Mouse (Mus musculus) limb, embryonic 15.5 days (tissue): ENCODE measurements at regions not wholly inside any gene's neighbourhood (a gene's known extent, or its start where the extent isn't known, plus 50 kb on each side); places are given as distances from the start of the nearest gene placed in this dataset.

ENCODE experiments used
- ATAC-seq: fragments of 200-750 bp; cut with Nextera tagmentation; 2 replicates; pipeline ENCODE4 v1.8.0; 2017; ENCODE audit warnings: low read depth, moderate TSS enrichment; ENCODE audit not compliant: insufficient number of reproducible peaks, low FRiP score, low TSS enrichment
- H3K27ac ChIP-seq: fragments of 300-500 bp; sonication (generic); 2 replicates; pipeline ENCODE4 v1.5.1; 2015; ENCODE audit warnings: moderate library complexity, mild to moderate bottlenecking, inconsistent platforms
- H3K27me3 ChIP-seq: fragments of 300-500 bp; sonication (generic); 2 replicates; pipeline ENCODE4 v1.6.1; 2015; ENCODE audit warnings: inconsistent platforms
- H3K36me3 ChIP-seq: fragments of 300-500 bp; sonication (generic); 2 replicates; pipeline ENCODE4 v1.6.1; 2015; ENCODE audit warnings: inconsistent platforms
- H3K4me1 ChIP-seq: fragments of 300-500 bp; sonication (generic); 2 replicates; pipeline ENCODE4 v1.6.1; 2015; ENCODE audit warnings: inconsistent platforms
- H3K4me2 ChIP-seq: fragments of 300-500 bp; sonication (generic); 2 replicates; pipeline ENCODE4 v1.6.1; 2015; ENCODE audit warnings: mild to moderate bottlenecking, inconsistent platforms
- H3K4me3 ChIP-seq: fragments of 300-500 bp; sonication (generic); 2 replicates; pipeline ENCODE4 v1.5.1; 2015; ENCODE audit warnings: mild to moderate bottlenecking, inconsistent platforms
- H3K9ac ChIP-seq: fragments of 300-500 bp; sonication (generic); 2 replicates; pipeline ENCODE4 v1.6.1; 2015; ENCODE audit warnings: inconsistent platforms
- H3K9me3 ChIP-seq: fragments of 300-500 bp; sonication (generic); 2 replicates; pipeline ENCODE4 v1.6.1; 2016; ENCODE audit warnings: inconsistent platforms
- WGBS: fragments of 180-500 bp; shearing (Covaris S2); methylation state at CpG from one replicate; pipeline ENCODE4 v1.1.7; 2015; 5-methylcytosine and 5-hydroxymethylcytosine counted together

GRCm38 (mm10) chr10:99959279-99959678, 56.2 kb upstream of the Kitl start:
- H3K4me2 ChIP-seq = no peak overlapping the region
- no peak for ATAC-seq
- H3K36me3 ChIP-seq = no peaks in the 10 kb centered on the region
- 72% methylated on average over 3 of the region's 3 CpGs for WGBS
- no peak overlapping the region for H3K9ac ChIP-seq
- no peaks in the 10 kb centered on the region for H3K27me3 ChIP-seq
- no peak overlapping the region for H3K27ac ChIP-seq
- H3K4me1 ChIP-seq = no peaks in the 10 kb centered on the region
- no peaks in the 10 kb centered on the region for H3K9me3 ChIP-seq
- H3K4me3 ChIP-seq = no peak overlapping the region

- ATAC-seq = no peak
- H3K9me3 ChIP-seq = no peaks in the 10 kb centered on the region
These were observed 62.9 kb upstream of the Kitl start for GRCm38 (mm10) chr10:99952486-99952885.

GRCm38 (mm10) chr10:99951718-99952117, 63.7 kb upstream of the Kitl start:
- no peak for ATAC-seq
- no peak overlapping the region for H3K9ac ChIP-seq
- WGBS = 81% methylated on average over 4 of the region's 4 CpGs

More at GRCm38 (mm10) chr10:99952486-99952885, 62.9 kb upstream of the Kitl start:
- Histone ChIP-seq H3K4me1 (no peaks in the 10 kb centered on the region), H3K9ac (no peak overlapping the region), H3K27me3 (no peaks in the 10 kb centered on the region), H3K4me3 (no peak overlapping the region), H3K36me3 (no peaks in the 10 kb centered on the region), H3K4me2 (no peak overlapping the region), H3K27ac (no peak overlapping the region)
- 80% methylated on average over 7 of the region's 7 CpGs for WGBS

GRCm38 (mm10) chr10:99951316-99951715, 64.1 kb upstream of the Kitl start:
- 80% methylated on average over 6 of the region's 6 CpGs for WGBS
- Histone ChIP-seq H3K27me3 (no peaks in the 10 kb centered on the region), H3K27ac (no peak overlapping the region), H3K9me3 (no peaks in the 10 kb centered on the region), H3K4me3 (no peak overlapping the region), H3K36me3 (no peaks in the 10 kb centered on the region), H3K4me1 (no peaks in the 10 kb centered on the region), H3K4me2 (no peak overlapping the region), H3K9ac (no peak overlapping the region)
- no peak for ATAC-seq

More at GRCm38 (mm10) chr10:99951718-99952117, 63.7 kb upstream of the Kitl start:
- Histone ChIP-seq H3K27ac (no peak overlapping the region), H3K27me3 (no peaks in the 10 kb centered on the region), H3K4me3 (no peak overlapping the region), H3K9me3 (no peaks in the 10 kb centered on the region), H3K36me3 (no peaks in the 10 kb centered on the region), H3K4me1 (no peaks in the 10 kb centered on the region), H3K4me2 (no peak overlapping the region)

- H3K36me3 ChIP-seq = no peaks in the 10 kb centered on the region
- H3K9me3 ChIP-seq = no peaks in the 10 kb centered on the region
- no peaks in the 10 kb centered on the region for H3K4me1 ChIP-seq
- ATAC-seq = no peak
- H3K27me3 ChIP-seq = no peaks in the 10 kb centered on the region
- WGBS = 69% methylated on average over 3 of the region's 3 CpGs
- H3K9ac ChIP-seq = no peak overlapping the region
- H3K4me3 ChIP-seq = no peak overlapping the region
- no peak overlapping the region for H3K4me2 ChIP-seq
- no peak overlapping the region for H3K27ac ChIP-seq
These were observed 66.7 kb upstream of the Kitl start for GRCm38 (mm10) chr10:99948740-99949139.

- Histone ChIP-seq H3K27ac (no peak overlapping the region), H3K4me2 (no peak overlapping the region), H3K4me3 (no peak overlapping the region), H3K27me3 (no peaks in the 10 kb centered on the region), H3K9me3 (no peaks in the 10 kb centered on the region), H3K4me1 (no peaks in the 10 kb centered on the region), H3K36me3 (no peaks in the 10 kb centered on the region), H3K9ac (no peak overlapping the region)
- no peak for ATAC-seq
- WGBS = 67% methylated on average over 3 of the region's 3 CpGs
These were observed 70.0 kb upstream of the Kitl start for GRCm38 (mm10) chr10:99945418-99945817.

GRCm38 (mm10) chr10:99941665-99942064, 73.8 kb upstream of the Kitl start:
- H3K4me3 ChIP-seq = no peak overlapping the region
- H3K9me3 ChIP-seq = no peaks in the 10 kb centered on the region
- no peaks in the 10 kb centered on the region for H3K4me1 ChIP-seq
- H3K9ac ChIP-seq = no peak overlapping the region
- H3K27ac ChIP-seq = no peak overlapping the region
- H3K36me3 ChIP-seq = no peaks in the 10 kb centered on the region
- 54% methylated on average over 11 of the region's 11 CpGs for WGBS
- no peak for ATAC-seq
- H3K27me3 ChIP-seq = no peaks in the 10 kb centered on the region
- H3K4me2 ChIP-seq = no peak overlapping the region

- H3K4me1 ChIP-seq = no peaks in the 10 kb centered on the region
- WGBS = 69% methylated on average over 6 of the region's 6 CpGs
- H3K36me3 ChIP-seq = no peaks in the 10 kb centered on the region
- H3K27me3 ChIP-seq = no peaks in the 10 kb centered on the region
- H3K4me2 ChIP-seq = no peak overlapping the region
- no peak for ATAC-seq
- H3K9me3 ChIP-seq = no peaks in the 10 kb centered on the region
- no peak overlapping the region for H3K27ac ChIP-seq
- no peak overlapping the region for H3K9ac ChIP-seq
- no peak overlapping the region for H3K4me3 ChIP-seq
These were observed 76.5 kb upstream of the Kitl start for GRCm38 (mm10) chr10:99938901-99939300.

GRCm38 (mm10) chr10:99937921-99938618, 77.4 kb upstream of the Kitl start:
- 71% methylated on average over 1 of the region's 1 CpGs for WGBS
- no peak overlapping the region for H3K27ac ChIP-seq
- H3K9ac ChIP-seq = no peak overlapping the region

GRCm38 (mm10) chr10:99929191-99929590, 86.2 kb upstream of the Kitl start:
- Histone ChIP-seq H3K4me1 (0 out of 2 replicates have a peak, but pooled peaks cover 3% of the 10 kb centered on the region), H3K9ac (no peak overlapping the region), H3K27me3 (no peaks in the 10 kb centered on the region), H3K4me3 (no peak overlapping the region), H3K4me2 (no peak overlapping the region), H3K9me3 (no peaks in the 10 kb centered on the region), H3K36me3 (no peaks in the 10 kb centered on the region), H3K27ac (no peak overlapping the region)
- WGBS = 86% methylated on average over 6 of the region's 6 CpGs
- no peak for ATAC-seq

More at GRCm38 (mm10) chr10:99937921-99938618, 77.4 kb upstream of the Kitl start:
- Histone ChIP-seq H3K4me3 (no peak overlapping the region), H3K4me2 (no peak overlapping the region), H3K27me3 (no peaks in the 10 kb centered on the region), H3K36me3 (no peaks in the 10 kb centered on the region), H3K4me1 (no peaks in the 10 kb centered on the region), H3K9me3 (no peaks in the 10 kb centered on the region)
- ATAC-seq = no peak

GRCm38 (mm10) chr10:99927913-99928312, 87.5 kb upstream of the Kitl start:
- H3K4me3 ChIP-seq = no peak overlapping the region
- 0 out of 2 replicates have a peak, but pooled peaks cover 3% of the 10 kb centered on the region for H3K4me1 ChIP-seq
- H3K27ac ChIP-seq = no peak overlapping the region
- no peak overlapping the region for H3K4me2 ChIP-seq
- WGBS = 87% methylated on average over 7 of the region's 7 CpGs
- no peaks in the 10 kb centered on the region for H3K9me3 ChIP-seq
- no peaks in the 10 kb centered on the region for H3K36me3 ChIP-seq
- ATAC-seq = no peak
- no peaks in the 10 kb centered on the region for H3K27me3 ChIP-seq
- H3K9ac ChIP-seq = no peak overlapping the region

GRCm38 (mm10) chr10:99926327-99926954, 89.0 kb upstream of the Kitl start:
- no peak overlapping the region for H3K4me2 ChIP-seq
- no peaks in the 10 kb centered on the region for H3K9me3 ChIP-seq
- no peak overlapping the region for H3K27ac ChIP-seq
- H3K4me1 ChIP-seq = 0 out of 2 replicates have a peak, but pooled peaks cover 3% of the 10 kb centered on the region
- no peak overlapping the region for H3K4me3 ChIP-seq
- H3K27me3 ChIP-seq = no peaks in the 10 kb centered on the region
- H3K9ac ChIP-seq = no peak overlapping the region
- ATAC-seq = no peak
- no peaks in the 10 kb centered on the region for H3K36me3 ChIP-seq
- WGBS = 60% methylated on average over 8 of the region's 8 CpGs
